Mouse (Mus musculus) liver, embryonic 14 days (tissue): ENCODE data around the gene Gm10340. TPM values are rescaled to one million over a fixed set of nuclear protein-coding genes. Genes with fewer than 3 reads are reported as not detected.

Source experiments
- polyA plus RNA-seq: library from polyadenylated mRNA; depleted of rRNA; stranded (reverse); fragments of >200 nt; gene quantifications from 2 replicates; pipeline ENCODE4 v1.2.3, GENCODE M21; 2012; rRNA removed

The Gm10340 gene
- polyA plus RNA-seq, result not detected in 2 replicates

DNA sequence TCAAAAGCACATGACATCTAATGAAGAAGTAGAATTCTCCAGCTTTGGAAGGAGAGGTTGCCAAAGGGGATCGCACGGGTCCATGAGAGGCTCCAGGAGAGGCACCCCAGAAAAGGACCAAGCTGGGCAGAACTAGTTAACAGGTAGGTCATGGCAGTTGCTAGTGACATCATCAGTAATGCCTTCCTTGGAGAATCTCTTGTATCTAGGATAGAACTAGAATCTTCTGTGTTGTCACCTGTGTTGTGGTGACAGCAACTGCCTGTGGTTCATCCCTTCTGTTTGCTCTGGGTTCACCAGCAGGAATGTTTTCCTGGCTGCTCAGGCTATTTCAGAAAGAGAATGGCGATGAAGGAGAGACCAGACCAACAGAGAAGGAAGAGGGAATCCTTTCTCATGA is at the start of gene Gm10340:
TSS of gene Gm10340 (plus strand) at position 301 of the 400 bp plus-strand sequence.

GRCm38 (mm10) chr14:3187955-3188354 is 54.2 kb downstream of the Gm10340 start, which contains the start of gene Gm5795:
Gene Gm5795, plus strand, starts transcription at chr14:3188255.

Other genes starting within 250 kb of the Gm10340 start
- not detected in 2 replicates for gene Gm2888, start 104.0 kb upstream of the Gm10340 start, polyA plus RNA-seq
- 0.08 and 0.18 TPM in 2 replicates for gene Gm2897, start 84.7 kb upstream of the Gm10340 start, polyA plus RNA-seq
- not detected in 2 replicates for gene Gm5795, start 54.3 kb downstream of the Gm10340 start, polyA plus RNA-seq
- gene D830030K20Rik, start 74.5 kb downstream of the Gm10340 start, polyA plus RNA-seq, result 0.07 and 0.20 TPM in 2 replicates
- gene Gm2956, start 198.6 kb downstream of the Gm10340 start, polyA plus RNA-seq, result not detected in 2 replicates